Mouse (Mus musculus): ENCODE results near the gene Dydc2. TPM values are rescaled to one million over a fixed set of nuclear protein-coding genes. Genes with fewer than 3 reads are reported as not detected.

Gene Dydc2
- polyA plus RNA-seq (2016; fragmentation: Nextera tagmentation; extraction: Ambion mirVana) = 0.50 and 0.90 TPM in 2 replicates

GRCm38 (mm10) chr14:41069108-41069507 lies at the start of gene Dydc2:
TSS of gene Dydc2 (minus strand) at chr14:41069208.
- Histone ChIP-seq H3K4me2 (replicated peaks) (no peak within 1 kb of the TSS), H3K9me3 (replicated peaks) (no peaks in the 10 kb centered on the region), H3K9ac (no peak within 1 kb of the TSS), H3K27ac (no peak within 1 kb of the TSS), H3K27me3 (no peaks in the 10 kb centered on the region), H3K36me3 (no peaks in the 10 kb centered on the region), H3K4me1 (peaks cover 4% of the 10 kb centered on the region; the same call in 1 of the 2 replicates), H3K4me3 (no peak within 1 kb of the TSS)
- ATAC-seq (ENCODE audit: low FRiP score) = no peak

- H3K9ac ChIP-seq = no peak overlapping the region
- 89% methylated on average over 3 of the region's 3 CpGs for WGBS
- ATAC-seq (ENCODE audit: low FRiP score) = no peak
- H3K36me3 ChIP-seq = no peaks in the 10 kb centered on the region
- H3K27ac ChIP-seq = no peak overlapping the region
- no peaks in the 10 kb centered on the region for H3K9me3 ChIP-seq (replicated peaks)
- no peak overlapping the region for H3K4me2 ChIP-seq (replicated peaks)
- no peaks in the 10 kb centered on the region for H3K4me1 ChIP-seq
- no peak overlapping the region for H3K4me3 ChIP-seq
- H3K27me3 ChIP-seq = no peaks in the 10 kb centered on the region
Observed at GRCm38 (mm10) chr14:41116271-41116670, 47.3 kb upstream of the Dydc2 start.

GRCm38 (mm10) chr14:41112944-41113343 lies 43.9 kb upstream of the Dydc2 start:
- no peak overlapping the region for H3K27ac ChIP-seq
- no peak overlapping the region for H3K9ac ChIP-seq
- H3K36me3 ChIP-seq = no peaks in the 10 kb centered on the region
- no peak overlapping the region for H3K4me2 ChIP-seq (replicated peaks)
- H3K4me3 ChIP-seq = no peak overlapping the region
- 76% methylated on average over 4 of the region's 4 CpGs for WGBS
- no peaks in the 10 kb centered on the region for H3K4me1 ChIP-seq
- no peaks in the 10 kb centered on the region for H3K27me3 ChIP-seq
- no peak for ATAC-seq (ENCODE audit: low FRiP score)
- H3K9me3 ChIP-seq (replicated peaks) = no peaks in the 10 kb centered on the region

GRCm38 (mm10) chr14:41111031-41111668 lies 42.1 kb upstream of the Dydc2 start:
- no peak for ATAC-seq (ENCODE audit: low FRiP score)
- Histone ChIP-seq H3K9me3 (replicated peaks) (no peaks in the 10 kb centered on the region), H3K4me2 (replicated peaks) (no peak overlapping the region), H3K27me3 (no peaks in the 10 kb centered on the region), H3K9ac (no peak overlapping the region), H3K27ac (no peak overlapping the region), H3K36me3 (no peaks in the 10 kb centered on the region), H3K4me1 (no peaks in the 10 kb centered on the region), H3K4me3 (no peak overlapping the region)
- 87% methylated on average over 7 of the region's 7 CpGs for WGBS

- no peaks in the 10 kb centered on the region for H3K36me3 ChIP-seq
- no peaks in the 10 kb centered on the region for H3K27me3 ChIP-seq
- no peak within 1 kb of the TSS for H3K4me2 ChIP-seq (replicated peaks)
- H3K27ac ChIP-seq = no peak within 1 kb of the TSS
- H3K4me1 ChIP-seq = no peaks in the 10 kb centered on the region
- ATAC-seq (ENCODE audit: low FRiP score) = no peak
- H3K4me3 ChIP-seq = no peak within 1 kb of the TSS
- no peaks in the 10 kb centered on the region for H3K9me3 ChIP-seq (replicated peaks)
- 79% methylated on average over 10 of the region's 10 CpGs for WGBS
- H3K9ac ChIP-seq = no peak within 1 kb of the TSS
Observed at GRCm38 (mm10) chr14:41104853-41105444, 35.9 kb upstream of the Dydc2 start, which contains the start of gene Mat1a. TSS of gene Mat1a (plus strand) at chr14:41105035.

GRCm38 (mm10) chr14:41102269-41102668 lies 33.3 kb upstream of the Dydc2 start:
- Histone ChIP-seq H3K4me2 (replicated peaks) (no peak overlapping the region), H3K4me1 (no peaks in the 10 kb centered on the region), H3K4me3 (no peak overlapping the region), H3K27ac (no peak overlapping the region), H3K9ac (no peak overlapping the region), H3K27me3 (no peaks in the 10 kb centered on the region), H3K36me3 (no peaks in the 10 kb centered on the region), H3K9me3 (replicated peaks) (no peaks in the 10 kb centered on the region)
- WGBS = 84% methylated on average over 2 of the region's 2 CpGs
- ATAC-seq (ENCODE audit: low FRiP score) = no peak

GRCm38 (mm10) chr14:41101242-41101641 lies 32.2 kb upstream of the Dydc2 start:
- WGBS = 90% methylated on average over 5 of the region's 5 CpGs
- no peaks in the 10 kb centered on the region for H3K4me1 ChIP-seq
- H3K36me3 ChIP-seq = no peaks in the 10 kb centered on the region
- no peak for ATAC-seq (ENCODE audit: low FRiP score)
- H3K9me3 ChIP-seq (replicated peaks) = no peaks in the 10 kb centered on the region
- H3K9ac ChIP-seq = no peak overlapping the region
- H3K27ac ChIP-seq = no peak overlapping the region
- H3K27me3 ChIP-seq = no peaks in the 10 kb centered on the region
- no peak overlapping the region for H3K4me2 ChIP-seq (replicated peaks)
- H3K4me3 ChIP-seq = no peak overlapping the region

GRCm38 (mm10) chr14:41100712-41101111 lies 31.7 kb upstream of the Dydc2 start:
- Histone ChIP-seq H3K27ac (no peak overlapping the region), H3K4me3 (no peak overlapping the region), H3K27me3 (no peaks in the 10 kb centered on the region), H3K4me1 (no peaks in the 10 kb centered on the region), H3K9me3 (replicated peaks) (no peaks in the 10 kb centered on the region), H3K9ac (no peak overlapping the region), H3K4me2 (replicated peaks) (no peak overlapping the region), H3K36me3 (no peaks in the 10 kb centered on the region)
- 90% methylated on average over 3 of the region's 3 CpGs for WGBS
- ATAC-seq (ENCODE audit: low FRiP score) = no peak

GRCm38 (mm10) chr14:41098726-41099125 lies 29.7 kb upstream of the Dydc2 start:
- WGBS = 92% methylated on average over 1 of the region's 1 CpGs
- no peak overlapping the region for H3K9ac ChIP-seq
- no peaks in the 10 kb centered on the region for H3K4me1 ChIP-seq
- no peak for ATAC-seq (ENCODE audit: low FRiP score)
- no peak overlapping the region for H3K27ac ChIP-seq
- no peak overlapping the region for H3K4me2 ChIP-seq (replicated peaks)
- H3K36me3 ChIP-seq = no peaks in the 10 kb centered on the region
- H3K9me3 ChIP-seq (replicated peaks) = no peaks in the 10 kb centered on the region
- no peaks in the 10 kb centered on the region for H3K27me3 ChIP-seq
- H3K4me3 ChIP-seq = no peak overlapping the region

- Histone ChIP-seq H3K36me3 (no peaks in the 10 kb centered on the region), H3K9me3 (replicated peaks) (no peaks in the 10 kb centered on the region), H3K4me3 (no peak overlapping the region), H3K4me2 (replicated peaks) (no peak overlapping the region), H3K27ac (no peak overlapping the region), H3K27me3 (no peaks in the 10 kb centered on the region), H3K9ac (no peak overlapping the region), H3K4me1 (no peaks in the 10 kb centered on the region)
- WGBS = 86% methylated on average over 3 of the region's 3 CpGs
- no peak for ATAC-seq (ENCODE audit: low FRiP score)
Observed at GRCm38 (mm10) chr14:41096296-41096860, 27.4 kb upstream of the Dydc2 start.

- Histone ChIP-seq H3K9me3 (replicated peaks) (no peaks in the 10 kb centered on the region), H3K4me1 (no peaks in the 10 kb centered on the region), H3K36me3 (no peaks in the 10 kb centered on the region), H3K27ac (no peak overlapping the region), H3K27me3 (no peaks in the 10 kb centered on the region), H3K4me2 (replicated peaks) (no peak overlapping the region), H3K9ac (no peak overlapping the region), H3K4me3 (no peak overlapping the region)
- no peak for ATAC-seq (ENCODE audit: low FRiP score)
- 54% methylated on average over 1 of the region's 1 CpGs for WGBS
Observed at GRCm38 (mm10) chr14:41094114-41094513, 25.1 kb upstream of the Dydc2 start.

GRCm38 (mm10) chr14:41090777-41091176 lies 21.8 kb upstream of the Dydc2 start:
- H3K9me3 ChIP-seq (replicated peaks) = no peaks in the 10 kb centered on the region
- H3K4me2 ChIP-seq (replicated peaks) = no peak overlapping the region
- 45% methylated on average over 8 of the region's 8 CpGs for WGBS
- no peak for ATAC-seq (ENCODE audit: low FRiP score)
- H3K27ac ChIP-seq = no peak overlapping the region
- H3K27me3 ChIP-seq = no peaks in the 10 kb centered on the region
- no peaks in the 10 kb centered on the region for H3K36me3 ChIP-seq
- no peak overlapping the region for H3K4me3 ChIP-seq
- no peaks in the 10 kb centered on the region for H3K4me1 ChIP-seq
- H3K9ac ChIP-seq = no peak overlapping the region

- Histone ChIP-seq H3K4me3 (no peak overlapping the region), H3K4me2 (replicated peaks) (no peak overlapping the region), H3K27ac (no peak overlapping the region), H3K27me3 (no peaks in the 10 kb centered on the region), H3K9ac (no peak overlapping the region), H3K4me1 (no peaks in the 10 kb centered on the region), H3K9me3 (replicated peaks) (no peaks in the 10 kb centered on the region), H3K36me3 (no peaks in the 10 kb centered on the region)
- WGBS = 82% methylated on average over 1 of the region's 1 CpGs
- ATAC-seq (ENCODE audit: low FRiP score) = no peak
Observed at GRCm38 (mm10) chr14:41087509-41087908, 18.5 kb upstream of the Dydc2 start.

Measured in hindbrain, embryonic 12.5 days (tissue).